Mouse (Mus musculus) spleen, adult 12 weeks (tissue): ENCODE data around the gene Cdkn1b.

Experiments used
- DNase-seq: peaks from one replicate; pipeline ENCODE4 v3.0.0; 2022; ENCODE audit warnings: low spot score

Cdkn1b gene

DNA sequence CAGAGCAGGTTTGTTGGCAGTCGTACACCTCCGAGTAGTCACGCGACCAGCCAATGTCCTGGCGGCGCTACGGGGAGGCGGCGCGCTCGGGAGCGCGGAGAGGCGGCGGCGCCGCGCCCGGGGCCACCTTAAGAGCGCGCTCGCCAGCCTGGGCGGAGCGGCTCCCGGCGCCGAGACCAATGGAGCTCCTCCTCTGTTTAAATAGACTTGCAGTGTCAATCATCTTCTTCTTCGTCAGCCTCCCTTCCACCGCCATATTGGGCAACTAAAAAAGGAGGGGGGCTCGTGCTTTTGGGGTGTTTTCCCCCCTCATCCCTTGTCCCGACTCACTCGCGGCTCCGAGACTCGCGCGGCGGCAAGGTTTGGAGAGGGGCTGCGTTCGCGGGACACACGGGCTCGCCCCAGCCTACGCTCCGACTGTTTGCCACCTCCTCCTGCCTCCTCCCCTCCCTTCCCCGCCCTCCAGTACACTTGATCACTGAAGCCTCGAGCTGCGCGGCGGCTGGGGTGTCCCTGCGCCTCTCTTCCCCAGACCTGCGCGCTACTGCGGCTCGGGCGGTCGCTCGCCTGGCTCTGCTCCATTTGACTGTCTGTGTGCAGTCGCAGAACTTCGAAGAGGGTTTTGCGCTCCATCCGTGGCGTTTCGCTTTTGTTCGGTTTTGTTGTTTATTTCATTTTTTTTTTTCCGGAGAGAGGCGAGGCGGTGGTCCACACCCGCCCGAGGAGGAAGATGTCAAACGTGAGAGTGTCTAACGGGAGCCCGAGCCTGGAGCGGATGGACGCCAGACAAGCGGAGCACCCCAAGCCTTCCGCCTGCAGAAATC, at the start of gene Cdkn1b:
Cdkn1b (plus strand) TSS at position 212 of the 824 bp plus-strand sequence.
- DNase-seq, result peak; percentile 83

GRCm38 (mm10) chr6:134870887-134871286, 49.3 kb upstream of the Cdkn1b start:
- DNase-seq, result no peak

DNA sequence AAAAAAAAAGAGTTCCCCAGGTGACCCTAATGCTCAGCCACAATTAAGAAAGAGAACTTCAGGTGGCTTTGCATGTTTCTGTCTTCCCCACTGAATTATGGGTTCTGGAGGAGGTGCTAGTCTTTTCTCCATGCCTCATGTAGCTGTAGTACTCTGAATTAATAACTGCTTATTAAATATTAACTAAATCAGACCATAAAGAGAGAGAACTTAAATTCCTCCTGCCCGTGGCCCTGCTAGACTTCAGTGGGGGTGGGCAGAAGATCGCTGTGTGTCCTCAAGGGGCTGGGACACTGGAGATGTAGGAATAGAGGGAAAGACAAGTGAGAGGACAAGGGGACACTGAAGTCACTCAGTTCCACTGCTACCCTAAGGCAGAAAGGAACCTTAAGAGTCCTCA, 48.0 kb upstream of the Cdkn1b start:
- no peak for DNase-seq

DNA sequence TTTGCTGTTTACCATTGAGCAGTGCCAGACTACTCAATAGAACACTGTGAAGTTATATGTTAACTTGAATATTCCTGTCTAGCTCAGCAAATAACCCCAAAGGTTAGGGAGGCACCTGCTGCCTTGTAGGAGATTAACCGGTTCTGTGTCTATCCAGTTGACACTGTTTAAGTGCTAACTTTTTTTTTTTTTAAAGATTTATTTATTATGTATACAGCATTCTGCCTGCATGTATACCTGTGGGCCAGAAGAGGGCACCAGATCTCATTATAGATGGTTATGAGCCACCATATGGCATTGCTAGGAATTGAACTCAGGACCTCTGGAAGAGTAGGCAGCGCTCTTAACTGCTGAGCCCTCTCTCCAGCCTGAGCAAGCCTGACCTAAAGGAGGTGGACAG, 47.2 kb upstream of the Cdkn1b start:
- DNase-seq, result no peak

DNA sequence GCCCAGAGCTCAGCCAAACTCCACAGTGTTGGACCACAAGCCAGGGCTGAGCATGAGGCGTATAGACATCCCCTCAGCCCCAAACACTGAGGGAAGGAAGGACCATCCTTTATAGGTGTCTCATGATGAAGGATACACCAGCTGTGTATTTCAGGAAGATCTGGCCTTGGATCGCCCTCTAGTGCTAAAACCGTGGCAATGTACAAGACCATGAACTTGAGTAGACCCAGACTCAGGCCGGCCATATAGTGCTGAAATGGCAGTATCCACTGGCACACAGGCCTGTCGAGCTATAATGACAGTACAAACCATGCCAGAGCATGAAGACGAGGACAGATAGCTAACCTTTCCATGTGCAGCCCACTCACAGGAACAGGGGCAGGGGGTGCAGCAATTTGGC, 43.4 kb upstream of the Cdkn1b start:
- DNase-seq, result no peak

DNA sequence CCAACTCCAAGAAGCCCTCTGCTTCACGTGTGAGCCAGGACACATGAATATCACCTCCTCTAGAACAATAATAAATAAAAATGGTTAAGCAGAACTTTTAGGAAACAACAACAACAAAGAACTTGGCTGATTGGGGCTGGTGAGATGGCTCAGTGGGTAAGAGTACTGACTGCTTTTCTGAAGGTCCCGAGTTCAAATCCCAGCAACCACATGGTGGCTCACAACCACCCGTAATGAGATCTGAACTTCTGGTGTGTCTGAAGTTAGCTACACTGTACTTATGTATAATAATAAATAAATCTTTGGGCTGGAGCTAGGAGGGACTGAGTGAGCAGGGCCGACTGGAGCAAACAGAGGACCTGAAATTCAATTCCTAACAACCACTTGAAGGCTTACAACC, 42.9 kb upstream of the Cdkn1b start:
- no peak for DNase-seq

- DNase-seq, result no peak
Measured at GRCm38 (mm10) chr6:134877892-134878291, 42.3 kb upstream of the Cdkn1b start.

DNA sequence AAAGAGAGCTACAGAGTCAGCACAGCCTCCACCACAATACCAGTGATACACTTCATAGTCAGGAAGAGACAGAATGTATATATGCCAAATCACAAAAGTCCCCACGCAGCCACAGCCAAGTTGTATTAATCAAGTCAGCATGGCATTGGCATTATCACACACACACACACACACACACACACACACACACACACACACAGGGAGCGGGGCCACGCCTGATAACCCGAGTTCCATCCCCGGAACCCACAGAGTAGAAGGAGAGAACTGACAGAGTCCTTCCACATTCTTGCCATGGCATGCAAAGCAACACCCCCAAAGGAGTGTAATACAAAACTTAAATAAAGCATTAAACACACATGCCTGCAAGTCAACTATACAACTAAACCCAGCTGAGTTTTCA, 40.6 kb upstream of the Cdkn1b start:
- no peak for DNase-seq

DNA sequence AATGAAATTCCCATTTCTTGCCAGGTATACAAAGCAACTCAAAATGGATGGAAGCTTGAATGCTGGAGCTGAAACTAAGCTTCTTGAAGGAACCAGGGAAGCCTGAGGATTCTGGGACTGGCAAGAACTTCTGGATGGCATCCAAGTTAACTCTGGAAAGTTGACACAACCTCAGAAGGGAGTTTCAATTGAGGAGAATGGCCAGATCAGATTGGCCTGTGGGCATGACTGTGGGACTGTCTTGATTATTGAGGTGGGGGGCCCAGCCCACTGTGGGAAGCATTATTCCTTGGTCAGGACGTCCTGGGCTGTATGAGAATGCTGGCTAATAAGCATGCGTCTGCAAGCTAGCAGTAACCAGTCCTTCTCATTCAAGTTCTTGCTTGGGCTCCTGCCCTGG, 40.2 kb upstream of the Cdkn1b start:
- DNase-seq, result no peak

DNA sequence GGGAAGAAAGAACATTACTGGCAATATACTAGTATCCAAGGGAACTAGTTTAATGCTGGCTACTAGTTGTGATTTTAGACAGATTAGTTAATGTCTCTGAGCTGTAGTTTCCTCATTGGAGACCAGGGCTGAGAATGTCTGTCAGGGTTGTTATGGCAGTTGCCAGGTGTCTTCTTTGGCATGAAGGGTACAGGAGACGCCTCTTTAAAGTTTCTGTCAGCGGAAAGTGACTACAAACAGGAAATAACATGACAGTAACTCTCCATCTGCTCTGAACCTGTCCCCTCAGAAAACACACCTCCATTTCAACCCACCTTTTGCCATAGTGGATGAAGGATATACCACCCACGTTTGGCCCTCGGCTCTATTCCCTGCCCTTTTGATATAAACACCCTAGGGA, 36.5 kb upstream of the Cdkn1b start:
- no peak for DNase-seq

GRCm38 (mm10) chr6:134885515-134885914, 34.7 kb upstream of the Cdkn1b start:
- no peak for DNase-seq

- DNase-seq, result no peak
Measured at GRCm38 (mm10) chr6:134886475-134886874, 33.7 kb upstream of the Cdkn1b start.

GRCm38 (mm10) chr6:134887008-134887407, 33.2 kb upstream of the Cdkn1b start:
- no peak for DNase-seq

DNA sequence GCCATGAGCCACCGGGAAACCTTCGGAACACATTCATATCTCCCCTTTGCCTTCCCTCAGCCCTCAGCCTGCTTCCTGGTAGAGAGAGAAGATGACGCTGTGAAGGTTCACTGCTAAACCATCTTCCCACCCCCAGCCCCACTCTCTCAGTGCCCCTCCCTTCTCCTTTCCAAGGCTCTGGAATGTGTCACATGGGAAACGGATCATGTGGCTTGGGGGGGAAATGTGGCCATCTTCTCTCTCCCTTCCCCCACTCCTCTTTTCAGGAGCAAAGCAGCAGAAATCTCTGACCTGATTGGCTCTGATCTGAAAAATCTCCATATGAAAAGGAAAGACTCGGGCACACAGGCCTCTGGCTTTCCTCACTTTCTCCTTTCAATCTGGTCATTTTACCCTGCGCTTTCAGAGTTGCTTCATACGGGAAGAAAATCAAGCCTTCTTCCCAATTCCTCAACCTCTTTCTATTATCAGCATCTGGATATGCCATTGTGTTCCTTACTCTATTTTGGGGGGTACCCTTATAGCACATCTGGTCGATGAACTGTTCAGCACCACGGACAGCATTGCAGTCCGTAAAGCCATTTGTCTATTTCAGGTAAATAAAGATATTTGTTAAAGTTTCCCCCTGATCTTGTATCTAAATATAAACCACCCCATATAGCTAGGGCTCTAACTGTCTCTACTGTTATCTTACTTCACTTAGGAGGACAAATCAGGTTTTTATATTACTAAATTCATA, 32.3 kb upstream of the Cdkn1b start:
- DNase-seq, result no peak

DNA sequence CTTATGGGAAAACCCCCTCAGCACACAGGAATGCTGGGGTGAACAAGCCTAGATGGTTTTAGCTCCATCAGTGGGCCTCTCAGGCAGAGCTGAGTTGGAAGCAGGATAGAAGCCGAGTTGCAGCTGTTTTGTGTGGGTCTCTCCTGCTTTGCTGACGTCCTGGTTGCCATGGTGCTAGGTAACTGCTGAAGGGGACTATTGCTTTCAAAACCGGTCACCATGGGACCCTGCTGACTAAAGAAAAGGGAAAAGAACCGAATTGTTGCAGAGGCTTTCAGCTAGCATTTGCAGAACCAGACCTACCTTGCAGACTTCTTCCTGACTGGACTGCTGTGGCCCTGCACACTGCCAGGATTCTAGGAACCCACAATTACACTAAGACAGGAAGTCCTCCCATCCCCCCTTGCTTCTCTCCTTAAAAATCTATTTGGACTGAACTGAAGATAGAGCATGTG, 31.6 kb upstream of the Cdkn1b start:
- DNase-seq, result no peak

GRCm38 (mm10) chr6:134889763-134890162, 30.4 kb upstream of the Cdkn1b start:
- no peak for DNase-seq

- no peak for DNase-seq
Measured at GRCm38 (mm10) chr6:134890436-134890835, 29.8 kb upstream of the Cdkn1b start.

DNA sequence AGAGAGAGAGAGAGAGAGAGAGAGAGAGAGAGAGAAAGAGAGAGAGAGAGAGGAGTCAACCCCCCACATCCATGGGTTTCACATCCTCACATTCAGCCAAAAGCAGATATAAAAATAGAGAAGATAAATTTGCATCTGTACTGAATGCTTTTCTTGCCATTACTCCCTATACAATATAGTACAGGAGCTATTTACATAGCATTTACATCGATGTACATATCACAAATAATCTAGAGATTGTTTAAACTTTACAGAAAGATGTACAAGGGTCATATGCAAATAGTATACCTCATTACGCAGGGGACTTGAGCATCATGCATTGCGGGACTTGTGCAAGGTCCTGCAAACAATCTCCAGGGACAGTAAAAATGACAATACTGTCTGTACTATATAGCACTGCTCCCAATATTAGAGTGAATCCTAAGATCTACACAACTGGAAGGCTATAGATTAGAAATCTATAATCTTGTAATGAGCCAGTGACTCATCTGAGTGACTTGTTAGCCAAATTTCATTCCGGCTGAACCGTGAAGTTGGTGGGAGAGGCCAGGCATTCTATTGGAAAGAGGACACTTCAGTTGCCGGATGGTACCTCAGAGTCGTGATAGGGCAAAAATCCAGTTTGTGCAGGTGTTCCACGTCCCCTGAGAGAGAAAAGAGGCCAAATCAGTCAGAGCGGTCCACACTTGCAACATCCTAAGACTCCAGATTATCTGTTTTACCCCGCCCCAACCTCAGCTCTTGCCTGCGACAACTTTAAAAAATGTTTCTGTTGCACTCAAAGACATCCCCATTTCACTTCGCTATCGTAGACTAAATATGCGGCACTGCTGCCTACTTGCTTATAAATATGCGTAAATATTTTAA, 23.4 kb upstream of the Cdkn1b start:
- peak; percentile 24 for DNase-seq

GRCm38 (mm10) chr6:134897443-134898094, 22.6 kb upstream of the Cdkn1b start:
- peak; percentile 98 for DNase-seq

GRCm38 (mm10) chr6:134898095-134898965, 21.9 kb upstream of the Cdkn1b start, which contains the start of gene Gpr19:
Gene Gpr19 (minus strand): TSS chr6:134898578.
- DNase-seq, result peak; percentile 81

GRCm38 (mm10) chr6:134903368-134903767, 16.8 kb upstream of the Cdkn1b start:
- DNase-seq, result no peak
